Mouse (Mus musculus) stomach, embryonic 14.5 days (tissue): ENCODE measurements around the gene Hist1h2bh. TPM values are rescaled to one million over a fixed set of nuclear protein-coding genes. Genes with fewer than 3 reads are reported as not detected.

Source experiments
- ATAC-seq: fragments of 200-750 bp; cut with Nextera tagmentation; 2 replicates; pipeline ENCODE4 v1.8.0; 2017; ENCODE audit warnings: low read depth, moderate TSS enrichment; ENCODE audit not compliant: insufficient number of reproducible peaks, insufficient read depth, low FRiP score
- H3K27ac ChIP-seq: fragments of 300-500 bp; sonication (generic); 2 replicates; pipeline ENCODE4 v1.5.1; 2014; ENCODE audit warnings: mild to moderate bottlenecking, low read length, moderate library complexity, mixed read lengths
- H3K27me3 ChIP-seq: fragments of 300-500 bp; sonication (generic); 2 replicates; pipeline ENCODE4 v1.6.1; 2014; ENCODE audit warnings: low read length, control low read depth, mixed read lengths; ENCODE audit not compliant: control insufficient read depth, insufficient read depth
- H3K36me3 ChIP-seq: fragments of 300-500 bp; sonication (generic); 2 replicates; pipeline ENCODE4 v1.6.1; 2014; ENCODE audit warnings: mild to moderate bottlenecking, control low read depth, low read length, moderate library complexity, mixed read lengths; ENCODE audit not compliant: control insufficient read depth, insufficient read depth
- H3K4me1 ChIP-seq: fragments of 300-500 bp; sonication (generic); 2 replicates; pipeline ENCODE4 v1.6.1; 2014; ENCODE audit warnings: low read length, control low read depth, mixed read lengths; ENCODE audit not compliant: control insufficient read depth, insufficient read depth
- H3K4me2 ChIP-seq: fragments of 300-500 bp; sonication (generic); replicated peaks from 2 replicates; pipeline ENCODE4 v1.6.1; 2014; ENCODE audit warnings: low read depth, low read length, control low read depth
- H3K4me3 ChIP-seq: fragments of 300-500 bp; sonication (generic); 2 replicates; pipeline ENCODE4 v1.5.1; 2014; ENCODE audit warnings: low read depth, low read length, control low read depth
- H3K9ac ChIP-seq: fragments of 300-500 bp; sonication (generic); replicated peaks from 2 replicates; pipeline ENCODE4 v1.6.1; 2014; ENCODE audit warnings: low read depth, mild to moderate bottlenecking, control low read depth, low read length, moderate library complexity, mixed read lengths
- H3K9me3 ChIP-seq: fragments of 300-500 bp; sonication (generic); 2 replicates; pipeline ENCODE4 v1.6.1; 2016; ENCODE audit warnings: low read depth, low read length, control low read depth; ENCODE audit not compliant: control insufficient read depth
- WGBS: fragments of 180-500 bp; shearing (Covaris S2); extraction: QIAGEN DNeasy Blood & Tissue Kit; methylation state at CpG from one replicate; pipeline ENCODE4 v1.1.7; 2014; 5-methylcytosine and 5-hydroxymethylcytosine counted together
- microRNA-seq: library from miRNA; unstranded; fragments of <30 nt; microRNA quantifications from one replicate; pipeline ENCODE4, GENCODE M21; 2016
- polyA plus RNA-seq: library from polyadenylated mRNA; unstranded; fragments of >200 nt; fragmentation: Nextera tagmentation; extraction: Ambion mirVana; gene quantifications from 2 replicates; pipeline ENCODE4 v1.2.1, GENCODE M21; 2014

Gene Hist1h2bh
- polyA plus RNA-seq, 1 experiment from 2014 or later = 1.2 TPM

GRCm38 (mm10) chr13:23500424-23501200 is 42.6 kb downstream of the Hist1h2bh start:
- Histone ChIP-seq H3K4me1 (peaks cover 22% of the 10 kb centered on the region; the same call in 1 of the 2 replicates), H3K27ac (no peak overlapping the region), H3K36me3 (no peaks in the 10 kb centered on the region), H3K9me3 (no peaks in the 10 kb centered on the region), H3K4me3 (0 out of 2 replicates have a peak overlapping the region, but pooled peaks have one; percentile 8), H3K4me2 (peak overlapping the region; percentile 27; the same call in 1 of the 2 replicates), H3K9ac (no peak overlapping the region), H3K27me3 (no peaks in the 10 kb centered on the region)
- 0 out of 2 replicates have a peak, but pooled peaks have one; percentile 65 for ATAC-seq
- 5% methylated on average over 17 of the region's 17 CpGs for WGBS

GRCm38 (mm10) chr13:23499943-23500342 is 43.2 kb downstream of the Hist1h2bh start:
- Histone ChIP-seq H3K4me2 (0 out of 2 replicates have a peak overlapping the region, but pooled peaks have one; percentile 3), H3K4me1 (peaks cover 16% of the 10 kb centered on the region; the same call in 1 of the 2 replicates)

GRCm38 (mm10) chr13:23498653-23499052 is 44.5 kb downstream of the Hist1h2bh start:
- ATAC-seq = no peak; the same call in 1 of the 2 replicates
- Histone ChIP-seq H3K36me3 (no peaks in the 10 kb centered on the region), H3K4me1 (peaks cover 15% of the 10 kb centered on the region; the same call in 1 of the 2 replicates), H3K4me3 (peak overlapping the region; percentile 28), H3K27me3 (no peaks in the 10 kb centered on the region), H3K9ac (no peak overlapping the region), H3K4me2 (peak overlapping the region; percentile 50), H3K9me3 (no peaks in the 10 kb centered on the region), H3K27ac (no peak overlapping the region)
- 5% methylated on average over 10 of the region's 10 CpGs for WGBS

More at GRCm38 (mm10) chr13:23499943-23500342, 43.2 kb downstream of the Hist1h2bh start:
- Histone ChIP-seq H3K27ac (no peak overlapping the region), H3K27me3 (no peaks in the 10 kb centered on the region), H3K36me3 (no peaks in the 10 kb centered on the region), H3K9ac (no peak overlapping the region), H3K4me3 (no peak overlapping the region), H3K9me3 (no peaks in the 10 kb centered on the region)
- no peak for ATAC-seq
- 17% methylated on average over 7 of the region's 7 CpGs for WGBS

GRCm38 (mm10) chr13:23497656-23498321 is 45.4 kb downstream of the Hist1h2bh start:
- Histone ChIP-seq H3K36me3 (no peaks in the 10 kb centered on the region), H3K9ac (no peak overlapping the region), H3K27me3 (no peaks in the 10 kb centered on the region), H3K9me3 (no peaks in the 10 kb centered on the region), H3K4me1 (peaks cover 15% of the 10 kb centered on the region; the same call in 1 of the 2 replicates), H3K27ac (no peak overlapping the region), H3K4me2 (peak overlapping the region; percentile 50), H3K4me3 (peak overlapping the region; percentile 28)
- no peak for ATAC-seq
- 7% methylated on average over 19 of the region's 19 CpGs for WGBS

- Histone ChIP-seq H3K9me3 (no peaks in the 10 kb centered on the region), H3K4me1 (peaks cover 15% of the 10 kb centered on the region; the same call in 1 of the 2 replicates), H3K27me3 (no peaks in the 10 kb centered on the region), H3K27ac (no peak overlapping the region), H3K4me3 (no peak overlapping the region), H3K9ac (no peak overlapping the region), H3K4me2 (no peak overlapping the region), H3K36me3 (no peaks in the 10 kb centered on the region)
- WGBS = 83% methylated on average over 6 of the region's 6 CpGs
- ATAC-seq = no peak
Observed at GRCm38 (mm10) chr13:23495526-23495925, 47.7 kb downstream of the Hist1h2bh start.

GRCm38 (mm10) chr13:23491990-23492389 is 51.2 kb downstream of the Hist1h2bh start:
- WGBS = 15% methylated on average over 14 of the region's 14 CpGs
- no peaks in the 10 kb centered on the region for H3K36me3 ChIP-seq
- H3K4me3 ChIP-seq = peak overlapping the region; percentile 20; the same call in 1 of the 2 replicates
- H3K27me3 ChIP-seq = no peaks in the 10 kb centered on the region
- peaks cover 3% of the 10 kb centered on the region; the same call in 1 of the 2 replicates for H3K4me1 ChIP-seq
- H3K27ac ChIP-seq = no peak overlapping the region
- H3K9ac ChIP-seq = no peak overlapping the region
- H3K9me3 ChIP-seq = no peaks in the 10 kb centered on the region
- no peak for ATAC-seq
- H3K4me2 ChIP-seq = peak overlapping the region; percentile 28

Small RNAs within 50 kb of the gene (microRNA-seq; reads per million reads assigned to microRNA genes)
- gene Gm44297 (not detected), gene Gm44359 (not detected), gene Gm44394 (not detected), gene n-TStga1 (not detected)

Other genes with a start within 250 kb of the Hist1h2bh start
- gene Zfp322a, start 174.2 kb downstream of the Hist1h2bh start, polyA plus RNA-seq = 44.3 and 49.8 TPM in 2 replicates
- gene Abt1, start 119.5 kb downstream of the Hist1h2bh start, polyA plus RNA-seq = 12.0 and 12.4 TPM in 2 replicates
- gene Btn1a1, start 77.5 kb downstream of the Hist1h2bh start, polyA plus RNA-seq = 0.17 TPM in 1 of 2 replicates, not detected in the other
- 0.22 and 0.30 TPM in 2 replicates for gene Btn2a2, start 54.5 kb downstream of the Hist1h2bh start, polyA plus RNA-seq
- 4.8 and 6.7 TPM in 2 replicates for gene Hist1h4h, start 12.3 kb downstream of the Hist1h2bh start, polyA plus RNA-seq
- 7.8 and 14.1 TPM in 2 replicates for gene Hist1h2af, start 9.5 kb downstream of the Hist1h2bh start, polyA plus RNA-seq
- 5.5 and 7.8 TPM in 2 replicates for gene Hist1h3g, start 8.0 kb downstream of the Hist1h2bh start, polyA plus RNA-seq
- 0.94 and 1.3 TPM in 2 replicates for gene Hist1h3f, start 660 bp upstream of the Hist1h2bh start, polyA plus RNA-seq
- gene Hist1h4f, start 8.3 kb upstream of the Hist1h2bh start, polyA plus RNA-seq = 1.8 and 2.4 TPM in 2 replicates
- gene Hist1h1d, start 9.9 kb upstream of the Hist1h2bh start, polyA plus RNA-seq = 1.0 and 1.1 TPM in 2 replicates
- 10.2 and 10.3 TPM in 2 replicates for gene Hist1h3e, start 19.0 kb upstream of the Hist1h2bh start, polyA plus RNA-seq
- 92.6 and 109 TPM in 2 replicates for gene Hist1h2ae, start 27.8 kb upstream of the Hist1h2bh start, polyA plus RNA-seq
- 11.0 and 12.6 TPM in 2 replicates for gene Hist1h2bg, start 28.0 kb upstream of the Hist1h2bh start, polyA plus RNA-seq
- gene Hist1h2bf, start 30.8 kb upstream of the Hist1h2bh start, polyA plus RNA-seq = 7.1 and 7.3 TPM in 2 replicates
- gene Hist1h2ad, start 31.0 kb upstream of the Hist1h2bh start, polyA plus RNA-seq = 4.1 and 6.2 TPM in 2 replicates
- gene Hist1h3d, start 32.4 kb upstream of the Hist1h2bh start, polyA plus RNA-seq = 11.2 and 16.2 TPM in 2 replicates
- gene Hist1h4d, start 38.2 kb upstream of the Hist1h2bh start, polyA plus RNA-seq = 99.6 and 119 TPM in 2 replicates
- gene Hist1h2be, start 77.7 kb upstream of the Hist1h2bh start, polyA plus RNA-seq = 2.7 and 2.8 TPM in 2 replicates
- gene Hist1h1e, start 79.2 kb upstream of the Hist1h2bh start, polyA plus RNA-seq = 17.5 and 18.7 TPM in 2 replicates
- gene Hist1h2ac, start 140.6 kb upstream of the Hist1h2bh start, polyA plus RNA-seq = 2.4 and 3.2 TPM in 2 replicates
- 58.8 and 65.1 TPM in 2 replicates for gene Hist1h2bc, start 140.8 kb upstream of the Hist1h2bh start, polyA plus RNA-seq
- not detected in 2 replicates for gene Hist1h1t, start 152.4 kb upstream of the Hist1h2bh start, polyA plus RNA-seq
- 7.2 and 9.6 TPM in 2 replicates for gene Hist1h4c, start 155.1 kb upstream of the Hist1h2bh start, polyA plus RNA-seq
- gene Hfe, start 167.5 kb upstream of the Hist1h2bh start, polyA plus RNA-seq = 6.1 and 6.8 TPM in 2 replicates
- gene Hist1h1c, start 195.4 kb upstream of the Hist1h2bh start, polyA plus RNA-seq = 38.5 and 39.4 TPM in 2 replicates
- 6.1 and 8.4 TPM in 2 replicates for gene Hist1h3c, start 202.2 kb upstream of the Hist1h2bh start, polyA plus RNA-seq
- 2.0 and 2.1 TPM in 2 replicates for gene Hist1h2bb, start 203.3 kb upstream of the Hist1h2bh start, polyA plus RNA-seq
- gene Hist1h2ab, start 207.7 kb upstream of the Hist1h2bh start, polyA plus RNA-seq = 38.8 and 50.2 TPM in 2 replicates
- 11.1 and 11.8 TPM in 2 replicates for gene Hist1h3b, start 208.9 kb upstream of the Hist1h2bh start, polyA plus RNA-seq
- 2.5 and 3.3 TPM in 2 replicates for gene Hist1h4b, start 213.6 kb upstream of the Hist1h2bh start, polyA plus RNA-seq
- gene Hist1h4a, start 217.8 kb upstream of the Hist1h2bh start, polyA plus RNA-seq = not detected in 2 replicates
- gene Hist1h3a, start 219.0 kb upstream of the Hist1h2bh start, polyA plus RNA-seq = 6.1 and 6.5 TPM in 2 replicates
- 2.4 and 3.6 TPM in 2 replicates for gene Hist1h1a, start 220.3 kb upstream of the Hist1h2bh start, polyA plus RNA-seq
- not detected in 2 replicates for gene Trim38, start 226.5 kb upstream of the Hist1h2bh start, polyA plus RNA-seq